Mouse (Mus musculus): ENCODE data around the gene Cacna1d. TPM values are rescaled to one million over a fixed set of nuclear protein-coding genes. Genes with fewer than 3 reads are reported as not detected.

The Cacna1d gene
- polyA plus RNA-seq, 1 experiment from 2014 or later: 5.6 TPM

DNA sequence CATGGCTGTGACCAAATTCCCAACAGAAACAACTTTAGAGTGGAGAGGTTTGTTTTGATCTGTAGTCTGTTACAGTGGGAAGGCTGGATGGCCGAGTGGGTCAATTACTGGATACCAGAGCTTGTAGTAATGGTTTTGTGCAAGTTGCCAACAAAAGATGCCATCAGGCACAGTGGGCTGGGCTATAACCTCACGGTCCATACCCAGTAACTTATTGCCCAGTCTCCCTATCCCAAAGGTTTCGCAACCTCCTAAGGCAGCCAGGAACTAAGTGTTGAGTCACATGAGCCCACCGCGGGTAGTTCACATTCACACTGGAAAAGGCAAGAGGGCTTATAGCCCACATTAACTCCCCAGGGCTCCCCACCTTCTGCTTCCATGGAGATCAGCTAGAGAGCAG is 474.6 kb downstream of the Cacna1d start:
- no peaks in the 10 kb centered on the region for H3K36me3 ChIP-seq
- no peaks in the 10 kb centered on the region for H3K9me3 ChIP-seq
- 92% methylated on average over 5 of the region's 5 CpGs for WGBS
- no peaks in the 10 kb centered on the region for H3K27me3 ChIP-seq
- H3K27ac ChIP-seq: no peak overlapping the region
- no peak overlapping the region for H3K9ac ChIP-seq (replicated peaks)
- ATAC-seq: no peak
- no peak overlapping the region for H3K4me3 ChIP-seq (replicated peaks)
- H3K4me2 ChIP-seq (replicated peaks): no peak overlapping the region
- no peaks in the 10 kb centered on the region for H3K4me1 ChIP-seq (replicated peaks)

DNA sequence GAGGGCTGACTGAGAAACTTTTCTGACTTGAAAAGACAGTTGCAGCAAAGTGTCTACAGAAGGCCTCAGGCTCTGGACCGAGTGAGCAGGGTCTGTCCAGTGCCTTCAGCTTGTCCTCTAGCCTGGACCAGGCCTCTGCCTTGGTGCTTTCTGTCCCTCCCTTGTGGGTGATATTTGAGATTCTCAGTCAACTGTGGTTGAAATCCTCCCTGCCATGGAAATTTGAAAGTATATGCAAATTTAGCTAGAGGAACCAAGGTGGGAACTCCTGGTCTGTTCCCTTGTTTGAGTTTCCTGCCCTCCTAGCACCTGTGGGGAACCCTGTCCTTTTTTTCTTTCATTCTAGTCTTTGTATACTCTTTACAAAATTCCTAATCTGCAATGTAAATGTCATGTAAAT is 476.2 kb downstream of the Cacna1d start:
- Histone ChIP-seq H3K4me1 (replicated peaks) (no peaks in the 10 kb centered on the region), H3K36me3 (no peaks in the 10 kb centered on the region), H3K4me2 (replicated peaks) (no peak overlapping the region), H3K9ac (replicated peaks) (no peak overlapping the region), H3K4me3 (replicated peaks) (no peak overlapping the region), H3K9me3 (no peaks in the 10 kb centered on the region), H3K27me3 (peaks cover 6% of the 10 kb centered on the region), H3K27ac (no peak overlapping the region)
- WGBS: 63% methylated on average over 1 of the region's 1 CpGs
- ATAC-seq: no peak

DNA sequence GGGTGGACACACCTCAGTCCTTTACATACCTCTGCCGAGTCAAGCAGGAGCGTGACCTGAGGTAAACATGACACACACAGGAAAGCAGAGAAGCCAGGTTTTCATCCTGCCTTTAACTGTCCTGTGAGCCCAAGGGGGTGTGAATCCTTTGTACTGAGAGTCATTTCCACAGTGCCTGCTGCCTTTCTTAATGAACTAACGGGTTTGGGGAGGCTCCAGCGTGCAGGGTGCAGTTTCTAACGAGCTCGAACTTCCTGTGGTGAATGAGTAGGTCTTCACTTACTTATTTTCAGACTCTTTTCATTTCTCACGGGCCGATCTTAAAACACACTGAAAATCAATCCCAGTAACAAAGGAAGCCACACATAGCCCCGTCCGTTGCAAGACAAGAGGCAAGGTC is 476.8 kb downstream of the Cacna1d start:
- 63% methylated on average over 10 of the region's 10 CpGs for WGBS
- H3K9me3 ChIP-seq: no peaks in the 10 kb centered on the region
- ATAC-seq: no peak
- peaks cover 11% of the 10 kb centered on the region for H3K27me3 ChIP-seq
- no peak overlapping the region for H3K4me2 ChIP-seq (replicated peaks)
- no peak overlapping the region for H3K27ac ChIP-seq
- no peak overlapping the region for H3K9ac ChIP-seq (replicated peaks)
- no peak overlapping the region for H3K4me3 ChIP-seq (replicated peaks)
- no peaks in the 10 kb centered on the region for H3K4me1 ChIP-seq (replicated peaks)
- H3K36me3 ChIP-seq: no peaks in the 10 kb centered on the region

DNA sequence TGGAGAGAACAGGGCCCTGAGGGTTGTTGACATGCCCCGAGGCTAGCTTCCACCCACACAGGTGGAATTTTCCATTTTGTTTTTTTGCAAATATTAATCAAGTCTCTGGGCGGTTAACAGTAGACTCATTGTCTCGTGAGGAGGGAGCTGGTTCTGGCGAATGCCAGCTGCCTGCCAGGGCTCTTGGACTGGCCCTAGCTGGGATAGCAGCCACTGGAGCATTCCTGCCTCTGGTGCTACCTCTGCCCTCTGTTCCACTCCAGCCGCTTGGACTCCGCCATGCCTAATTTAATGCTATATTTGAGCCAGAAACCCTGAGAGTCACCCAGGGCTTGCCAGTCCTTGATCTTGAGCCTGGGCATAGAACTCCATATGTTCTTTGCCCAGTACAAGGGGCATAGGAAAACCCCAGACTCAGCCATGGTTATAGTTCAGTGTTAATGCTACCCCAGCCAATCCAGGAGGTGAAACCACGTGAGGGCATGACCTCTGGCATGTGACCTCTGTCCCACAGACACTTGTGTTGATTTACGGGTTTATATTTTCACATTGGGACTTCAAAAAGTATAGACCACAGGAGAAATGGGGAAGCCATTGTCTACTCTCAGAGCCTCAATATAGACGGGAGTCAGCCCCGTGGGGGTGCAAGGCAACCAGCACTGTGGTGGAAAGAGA is 479.2 kb downstream of the Cacna1d start:
- no peak for ATAC-seq
- Histone ChIP-seq H3K9ac (replicated peaks) (no peak overlapping the region), H3K36me3 (no peaks in the 10 kb centered on the region), H3K4me3 (replicated peaks) (no peak overlapping the region), H3K4me1 (replicated peaks) (peaks cover 9% of the 10 kb centered on the region), H3K9me3 (no peaks in the 10 kb centered on the region), H3K4me2 (replicated peaks) (no peak overlapping the region), H3K27ac (no peak overlapping the region), H3K27me3 (peaks cover 28% of the 10 kb centered on the region)
- 90% methylated on average over 10 of the region's 10 CpGs for WGBS

DNA sequence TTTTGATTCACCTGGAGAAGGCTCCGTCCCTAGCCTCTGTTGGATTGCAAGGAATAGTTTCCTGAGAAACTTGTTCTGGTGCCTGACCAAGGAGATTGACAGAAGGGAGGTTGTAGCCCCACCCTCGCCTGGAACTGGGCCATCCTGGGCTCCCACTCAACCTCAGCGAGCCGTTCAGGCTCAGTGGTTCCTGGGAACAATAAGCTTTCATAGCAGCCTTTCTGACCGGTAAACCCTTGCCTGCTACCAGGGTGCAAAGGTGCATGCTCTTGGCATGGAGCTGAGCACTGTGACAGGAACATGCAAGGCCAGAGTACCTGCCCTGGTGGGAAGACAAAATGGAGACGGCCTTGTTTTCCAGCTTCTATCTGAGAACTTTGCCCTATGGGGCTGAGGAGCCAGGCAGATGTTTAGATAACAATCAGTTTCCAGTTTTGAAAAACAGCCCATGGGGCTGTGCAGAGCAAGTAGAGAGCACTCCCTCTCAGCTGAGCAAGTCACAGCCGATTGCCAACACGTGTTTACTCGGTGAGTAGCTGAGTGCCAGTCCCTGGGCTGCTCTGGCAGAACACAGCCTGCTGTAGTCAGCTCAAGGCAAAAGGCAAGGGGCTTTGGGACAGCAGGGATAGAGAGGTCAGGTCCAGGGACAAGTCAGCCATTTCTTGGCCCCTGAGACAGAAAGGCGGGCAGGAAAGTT is 481.2 kb downstream of the Cacna1d start:
- Histone ChIP-seq H3K27me3 (peaks cover 28% of the 10 kb centered on the region), H3K27ac (no peak overlapping the region), H3K4me2 (replicated peaks) (no peak overlapping the region), H3K9ac (replicated peaks) (no peak overlapping the region), H3K9me3 (no peaks in the 10 kb centered on the region), H3K4me1 (replicated peaks) (peaks cover 9% of the 10 kb centered on the region), H3K36me3 (no peaks in the 10 kb centered on the region), H3K4me3 (replicated peaks) (no peak overlapping the region)
- WGBS: 78% methylated on average over 10 of the region's 10 CpGs
- no peak for ATAC-seq

DNA sequence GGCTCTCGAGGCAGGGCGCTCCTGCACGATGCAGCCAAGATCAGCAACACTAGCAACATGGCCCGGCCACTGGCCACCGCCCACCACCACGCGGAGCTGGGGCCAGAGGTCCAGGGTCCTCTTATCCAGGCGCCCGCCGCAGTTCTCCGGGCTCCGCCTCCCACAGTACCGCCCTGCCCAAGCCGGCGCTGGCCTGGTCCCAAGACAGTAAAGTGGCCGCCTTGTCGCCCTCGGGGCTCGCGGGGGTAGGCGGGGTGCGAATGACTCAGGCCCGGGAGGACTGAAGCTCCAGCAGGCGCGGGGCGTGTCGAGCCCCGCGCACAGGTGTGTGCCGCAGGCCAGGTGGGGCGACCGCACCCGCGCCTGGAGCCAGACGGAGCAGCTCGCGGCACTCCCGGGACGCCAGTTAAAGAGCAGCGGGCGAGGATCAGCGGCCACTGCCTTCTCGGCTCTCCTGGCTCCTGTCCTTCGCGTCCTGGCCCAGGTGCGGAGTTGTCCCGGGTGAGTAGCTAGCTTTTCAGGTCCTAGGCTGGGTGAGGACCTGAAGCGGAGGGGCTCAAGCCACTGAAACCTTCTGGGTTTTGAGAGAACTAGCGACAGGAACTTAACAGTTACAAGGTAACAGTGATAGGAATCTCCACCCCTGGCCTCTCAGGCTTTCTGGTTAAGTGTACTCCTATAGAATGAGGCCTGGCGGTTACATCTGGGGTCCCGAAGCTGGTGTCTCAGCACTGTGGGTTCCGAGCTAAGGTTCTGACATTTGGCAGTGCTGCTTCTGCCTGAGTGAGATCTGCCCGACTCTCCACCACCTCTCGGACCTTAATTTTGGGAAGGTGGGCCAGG is 482.3 kb downstream of the Cacna1d start, which contains the start of the genes Il17rb and Chdh:
Gene Il17rb (minus strand): TSS at position 164 of the 843 bp plus-strand sequence.
Gene Chdh (plus strand): TSS at position 291 of the 843 bp plus-strand sequence.
- H3K4me3 ChIP-seq (replicated peaks): peak within 1 kb of the TSS; percentile 43
- H3K9ac ChIP-seq (replicated peaks): peak within 1 kb of the TSS; percentile 50
- H3K27me3 ChIP-seq: peaks cover 28% of the 10 kb centered on the region
- H3K4me1 ChIP-seq (replicated peaks): peaks cover 9% of the 10 kb centered on the region
- WGBS: 9% methylated on average over 54 of the region's 54 CpGs
- peak within 1 kb of the TSS; percentile 84 for H3K4me2 ChIP-seq (replicated peaks)
- H3K27ac ChIP-seq: no peak within 1 kb of the TSS
- H3K36me3 ChIP-seq: no peaks in the 10 kb centered on the region
- peak; percentile 58 for ATAC-seq
- H3K9me3 ChIP-seq: no peaks in the 10 kb centered on the region

DNA sequence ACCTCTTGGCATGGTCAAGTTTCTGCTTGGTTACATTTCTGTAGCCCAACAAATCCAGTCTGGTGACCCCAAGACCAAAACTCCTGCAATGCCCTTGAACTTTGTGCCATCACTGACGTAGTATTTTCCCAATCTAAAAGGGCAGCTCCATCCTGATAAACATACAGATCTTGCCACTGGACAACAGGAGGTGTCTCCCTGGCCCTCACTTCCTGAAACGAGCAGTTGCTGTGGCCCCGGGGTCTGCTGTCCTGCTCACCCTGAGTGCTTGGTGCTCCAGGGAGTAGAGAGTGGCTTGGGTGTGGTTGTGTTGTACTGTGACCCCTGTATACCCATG is 491.8 kb downstream of the Cacna1d start:
- Histone ChIP-seq H3K4me3 (replicated peaks) (no peak overlapping the region), H3K4me2 (replicated peaks) (no peak overlapping the region), H3K36me3 (peaks cover 32% of the 10 kb centered on the region), H3K27me3 (no peaks in the 10 kb centered on the region), H3K9ac (replicated peaks) (no peak overlapping the region), H3K9me3 (no peaks in the 10 kb centered on the region), H3K4me1 (replicated peaks) (no peaks in the 10 kb centered on the region), H3K27ac (no peak overlapping the region)
- WGBS: 92% methylated on average over 3 of the region's 3 CpGs
- no peak for ATAC-seq

DNA sequence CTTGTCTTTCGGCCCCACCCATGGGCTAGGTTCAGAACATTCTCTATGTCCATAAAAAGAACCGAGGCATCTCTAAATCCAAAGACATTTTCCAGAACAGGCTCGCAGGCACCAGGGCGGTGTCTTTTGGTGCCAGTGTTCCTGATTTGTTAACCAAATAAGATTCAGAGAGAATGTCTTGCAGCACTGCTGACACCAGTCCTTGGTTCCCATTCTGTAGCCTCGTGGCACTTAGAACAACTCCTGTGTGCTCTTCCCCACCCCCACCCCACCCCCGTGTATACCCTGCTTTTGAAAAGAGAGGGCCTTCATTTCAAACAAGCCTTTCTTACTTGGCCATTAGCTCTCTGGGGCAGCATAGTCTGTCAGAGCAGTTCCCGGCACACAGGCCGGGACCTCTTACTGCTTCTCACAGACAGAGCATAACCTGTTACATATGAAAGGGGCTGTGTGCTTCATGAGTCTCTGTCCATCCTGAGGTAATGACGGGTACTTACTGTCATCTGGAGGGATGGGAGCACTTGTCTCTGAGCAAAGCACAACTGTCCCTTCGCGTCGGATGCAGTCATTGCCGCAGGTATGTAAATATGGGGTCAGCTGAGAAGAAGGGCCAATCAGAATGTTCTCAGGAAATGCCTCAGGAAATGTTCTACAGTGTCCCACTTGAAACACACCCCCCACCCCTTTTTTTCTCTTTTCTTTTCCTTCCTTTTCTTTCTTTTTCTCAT is 492.3 kb downstream of the Cacna1d start:
- no peak overlapping the region for H3K4me3 ChIP-seq (replicated peaks)
- peaks cover 38% of the 10 kb centered on the region for H3K36me3 ChIP-seq
- ATAC-seq: 0 out of 2 replicates have a peak, but pooled peaks have one; percentile 37
- H3K27ac ChIP-seq: no peak overlapping the region
- H3K9ac ChIP-seq (replicated peaks): no peak overlapping the region
- WGBS: 80% methylated on average over 13 of the region's 13 CpGs
- no peak overlapping the region for H3K4me2 ChIP-seq (replicated peaks)
- no peaks in the 10 kb centered on the region for H3K9me3 ChIP-seq
- H3K4me1 ChIP-seq (replicated peaks): no peaks in the 10 kb centered on the region
- no peaks in the 10 kb centered on the region for H3K27me3 ChIP-seq

DNA sequence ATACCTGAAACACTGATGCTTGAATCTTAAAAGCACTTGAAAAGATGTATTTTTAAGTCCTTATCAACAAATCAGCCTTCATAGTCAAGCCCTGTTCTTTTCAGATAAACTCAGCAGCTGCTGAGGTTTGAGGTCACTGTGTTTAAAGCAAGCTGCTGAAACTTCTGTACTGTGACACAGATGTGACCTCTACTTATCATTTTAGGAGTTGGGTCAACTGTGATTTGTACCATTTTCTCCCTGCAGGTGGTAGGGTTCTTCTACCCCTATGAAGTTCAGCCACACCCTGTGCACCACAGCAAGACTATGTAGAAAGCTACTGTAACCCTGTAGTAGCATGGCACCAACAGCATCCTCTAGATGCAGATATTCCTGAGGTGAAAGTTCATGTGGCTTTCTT is 493.9 kb downstream of the Cacna1d start:
- H3K27me3 ChIP-seq: no peaks in the 10 kb centered on the region
- no peaks in the 10 kb centered on the region for H3K9me3 ChIP-seq
- ATAC-seq: no peak
- no peak overlapping the region for H3K9ac ChIP-seq (replicated peaks)
- no peak overlapping the region for H3K4me3 ChIP-seq (replicated peaks)
- H3K4me1 ChIP-seq (replicated peaks): no peaks in the 10 kb centered on the region
- H3K27ac ChIP-seq: no peak overlapping the region
- H3K36me3 ChIP-seq: peaks cover 53% of the 10 kb centered on the region
- H3K4me2 ChIP-seq (replicated peaks): no peak overlapping the region

DNA sequence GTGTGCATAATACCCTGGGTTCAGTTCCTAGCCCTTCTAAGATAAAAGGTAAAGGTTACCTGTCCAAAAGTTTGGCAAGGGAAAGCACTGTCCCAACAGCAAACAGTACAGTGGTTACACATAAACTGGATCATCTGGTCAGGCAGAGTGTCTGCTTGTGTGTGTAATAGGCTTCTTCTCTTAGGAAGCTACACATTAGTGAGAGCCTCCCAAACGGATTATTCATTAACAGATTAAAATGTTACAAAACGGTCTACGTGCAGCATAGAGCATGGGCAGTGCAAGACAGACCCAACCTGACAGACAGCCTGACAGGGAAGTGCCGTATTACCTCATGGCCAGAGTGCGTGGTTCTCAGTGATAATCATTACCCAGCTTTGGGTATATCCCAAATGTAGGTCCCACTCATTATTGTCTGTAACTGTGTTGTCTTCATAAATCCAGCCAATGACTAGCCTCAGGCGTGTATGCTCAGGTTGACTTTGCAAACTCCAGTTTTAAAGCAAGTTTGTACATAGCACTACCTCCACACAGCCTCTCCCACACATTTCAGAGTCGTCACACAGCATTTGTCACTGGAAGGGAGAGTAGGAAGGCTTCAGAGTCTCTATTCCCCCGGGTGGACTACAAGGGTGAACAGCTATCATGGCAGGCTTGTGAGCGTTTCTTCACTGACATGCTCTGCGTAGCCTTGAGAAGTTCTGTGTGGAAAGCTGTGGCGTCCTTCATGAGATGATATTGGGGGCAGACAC is 495.1 kb downstream of the Cacna1d start:
- Histone ChIP-seq H3K9ac (replicated peaks) (no peak overlapping the region), H3K4me2 (replicated peaks) (no peak overlapping the region), H3K36me3 (peaks cover 65% of the 10 kb centered on the region), H3K27me3 (no peaks in the 10 kb centered on the region), H3K4me1 (replicated peaks) (no peaks in the 10 kb centered on the region), H3K9me3 (no peaks in the 10 kb centered on the region), H3K27ac (no peak overlapping the region), H3K4me3 (replicated peaks) (no peak overlapping the region)
- WGBS: 92% methylated on average over 11 of the region's 11 CpGs
- no peak for ATAC-seq

DNA sequence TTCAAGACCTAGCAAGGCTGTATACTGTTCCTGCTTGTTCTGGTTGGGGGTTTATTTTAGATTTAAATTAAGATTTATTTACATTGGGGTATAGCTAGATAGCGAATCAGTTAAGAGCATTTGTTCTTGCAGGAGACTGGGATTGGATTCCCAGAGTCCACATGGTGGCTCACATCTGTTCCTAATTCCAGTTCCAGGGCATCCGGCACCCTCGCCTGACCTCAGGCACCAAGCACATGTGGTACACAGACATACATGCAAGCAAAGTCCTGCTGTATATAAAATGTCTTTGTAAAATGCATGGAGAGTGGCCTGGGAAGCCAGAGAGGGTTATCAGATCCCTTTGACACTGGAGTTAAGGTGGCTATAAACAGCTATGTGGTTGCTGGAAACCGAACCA is 496.3 kb downstream of the Cacna1d start:
- H3K9ac ChIP-seq (replicated peaks): no peak overlapping the region
- H3K9me3 ChIP-seq: no peaks in the 10 kb centered on the region
- 93% methylated on average over 4 of the region's 4 CpGs for WGBS
- H3K36me3 ChIP-seq: peaks cover 77% of the 10 kb centered on the region
- no peaks in the 10 kb centered on the region for H3K4me1 ChIP-seq (replicated peaks)
- no peak overlapping the region for H3K4me3 ChIP-seq (replicated peaks)
- no peak for ATAC-seq
- no peaks in the 10 kb centered on the region for H3K27me3 ChIP-seq
- no peak overlapping the region for H3K4me2 ChIP-seq (replicated peaks)
- H3K27ac ChIP-seq: no peak overlapping the region

Measured in midbrain, embryonic 13.5 days (tissue).